Mouse (Mus musculus) hematopoietic stem cell, adult 5-6 weeks (primary cell): ENCODE measurements around the gene Gcnt1. TPM values are rescaled to one million over a fixed set of nuclear protein-coding genes. Genes with fewer than 3 reads are reported as not detected.

Experiments used
- ATAC-seq, 2 experiments: fragments of 125-278 bp in 1 of 2; replicated peaks in 1 of 2; 2 replicates each; pipeline ENCODE4 v1.8.0; 2016 to 2017; ENCODE audit warnings: inconsistent platforms in 2 of 2, mild to moderate bottlenecking in 2 of 2, moderate number of reproducible peaks in 2 of 2, low read depth in 1 of 2, moderate TSS enrichment in 1 of 2; ENCODE audit not compliant: low FRiP score in 2 of 2, poor library complexity in 2 of 2, severe bottlenecking in 2 of 2, insufficient read depth in 1 of 2, low TSS enrichment in 1 of 2
- total RNA-seq: library from RNA; stranded (forward); fragments of 172-1452, 232-1000 nt; gene quantifications from 2 replicates; pipeline ENCODE4 v1.2.3, GENCODE M21; 2017

Gcnt1 gene
- 30.8 and 38.0 TPM in 2 replicates for total RNA-seq

GRCm38 (mm10) chr19:17372701-17373100 is at the start of gene Gcnt1:
Gene Gcnt1, minus strand, starts transcription at chr19:17372844.
- no peak for ATAC-seq

DNA sequence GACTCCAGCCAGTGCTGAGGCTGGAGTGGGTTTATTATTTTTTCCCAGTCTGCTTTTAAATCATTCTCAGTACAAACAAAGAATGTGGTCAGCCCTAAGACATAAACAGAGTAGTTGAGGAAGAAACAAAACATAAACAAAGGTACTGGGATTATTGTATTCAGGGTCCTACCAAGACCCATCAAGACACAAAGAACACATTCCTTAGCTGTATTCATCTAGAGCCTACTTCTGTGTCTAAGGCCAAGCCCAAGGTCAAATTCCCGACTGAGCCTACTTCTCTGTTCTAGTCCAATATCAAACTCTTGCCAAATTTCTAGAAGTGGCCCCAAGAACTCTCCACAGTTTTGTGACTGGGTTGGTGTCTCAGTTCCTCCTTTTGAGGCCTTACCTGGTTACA is 45.2 kb upstream of the Gcnt1 start:
- ATAC-seq: no peak

GRCm38 (mm10) chr19:17412915-17413459 is 40.3 kb upstream of the Gcnt1 start:
- ATAC-seq: no peak

GRCm38 (mm10) chr19:17410465-17411065 is 37.9 kb upstream of the Gcnt1 start:
- ATAC-seq: no peak

DNA sequence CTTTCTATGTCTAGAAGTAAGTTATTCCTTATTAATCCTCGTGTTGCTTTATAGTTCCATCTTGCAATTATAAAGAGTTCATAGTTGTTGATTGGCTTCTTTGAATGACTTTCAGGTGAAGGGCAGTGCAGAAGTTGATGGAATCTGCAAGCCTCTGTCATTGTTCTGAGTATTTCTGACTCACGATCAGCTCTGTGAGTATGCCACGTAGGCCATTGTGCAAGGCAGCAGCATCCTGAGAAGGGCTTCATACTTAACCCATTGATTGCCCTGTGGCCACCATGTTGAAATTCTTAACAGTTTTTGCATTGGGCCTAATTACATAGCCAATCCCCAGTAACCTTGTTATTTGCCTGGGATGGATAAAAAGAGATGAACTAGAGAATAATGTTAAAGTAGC is 36.7 kb upstream of the Gcnt1 start:
- ATAC-seq: no peak

DNA sequence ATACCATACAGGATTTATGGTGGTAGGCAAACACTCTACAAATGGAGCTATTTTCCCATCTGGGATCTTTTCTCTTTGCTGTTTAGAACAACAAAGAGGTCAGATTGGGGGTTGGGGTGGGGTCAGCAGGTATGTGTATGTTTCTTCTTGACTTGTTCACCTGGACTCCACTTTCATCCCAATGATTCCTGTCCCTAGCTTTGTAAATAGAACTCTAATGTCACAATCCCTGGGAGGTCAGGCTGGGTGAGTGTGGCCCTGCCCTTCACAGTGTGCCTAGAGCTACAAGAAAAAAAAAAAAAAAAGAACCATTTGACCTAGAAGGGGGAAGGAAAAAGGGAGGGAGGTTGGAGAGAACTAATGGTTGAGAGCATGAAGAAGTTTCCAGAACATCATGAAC is 35.9 kb upstream of the Gcnt1 start:
- no peak for ATAC-seq

DNA sequence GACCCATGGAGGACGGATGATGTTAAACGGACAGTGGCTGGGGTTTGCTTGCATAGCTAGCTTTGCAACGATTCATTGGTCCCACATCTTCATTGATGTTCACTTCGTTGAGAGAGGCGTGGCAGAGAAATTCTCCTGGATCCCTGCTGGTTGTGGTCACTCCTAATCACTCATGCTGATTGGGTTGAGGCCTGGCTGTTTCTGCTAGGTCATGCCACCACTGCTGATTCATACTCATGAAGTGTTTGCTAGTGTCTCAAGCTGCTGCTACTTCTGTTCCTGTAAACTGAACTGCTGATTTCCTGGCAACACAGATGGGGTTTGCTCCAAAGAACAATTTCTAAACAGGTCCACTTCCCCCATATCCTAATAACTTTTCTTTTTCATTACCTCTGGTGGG is 34.2 kb upstream of the Gcnt1 start:
- no peak for ATAC-seq

DNA sequence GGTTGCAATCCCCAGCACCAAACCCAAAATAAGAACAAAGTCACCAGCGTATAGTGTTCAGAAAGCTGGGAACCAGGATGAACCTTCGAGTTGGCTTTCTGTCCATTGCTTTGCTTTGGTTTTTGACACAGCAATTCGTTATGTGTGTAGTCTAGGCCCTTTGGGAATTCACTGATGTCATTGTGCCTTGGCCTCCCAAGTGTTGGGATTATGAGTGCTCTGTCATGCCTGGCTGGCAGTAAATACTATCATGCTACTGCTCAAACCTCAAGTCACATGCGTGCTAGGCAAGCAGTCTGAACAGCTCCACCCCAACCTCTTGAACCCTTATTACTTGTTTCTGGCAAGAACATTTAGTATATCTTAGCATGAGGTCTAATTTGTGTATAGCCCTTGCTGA is 30.5 kb upstream of the Gcnt1 start:
- no peak for ATAC-seq

DNA sequence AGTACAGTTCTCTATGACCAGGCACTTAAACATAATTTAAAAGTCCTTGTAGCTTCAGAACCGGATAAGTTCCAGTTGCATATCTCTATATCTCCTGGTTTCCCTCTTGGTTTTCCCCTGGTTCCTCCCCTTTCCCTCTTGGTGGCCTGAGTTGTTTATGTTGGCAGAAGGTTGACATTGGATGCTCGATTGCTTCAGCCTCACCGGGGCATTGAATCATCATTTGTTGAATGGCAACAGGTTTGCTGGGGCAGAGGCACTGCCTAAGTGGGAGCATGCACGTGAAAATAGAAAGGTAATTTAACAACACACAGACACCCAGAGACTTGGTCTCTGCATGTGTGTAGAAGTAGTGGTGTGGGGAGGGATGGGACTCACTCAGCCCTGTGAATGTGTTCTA is 27.9 kb upstream of the Gcnt1 start:
- no peak for ATAC-seq

- 0 out of 4 replicates have a peak, but pooled peaks of 1 of the 2 experiments have one; percentile 60 for ATAC-seq
These were observed 27.3 kb upstream of the Gcnt1 start for GRCm38 (mm10) chr19:17399965-17400364.

GRCm38 (mm10) chr19:17397922-17398321 is 25.3 kb upstream of the Gcnt1 start:
- ATAC-seq: no peak

DNA sequence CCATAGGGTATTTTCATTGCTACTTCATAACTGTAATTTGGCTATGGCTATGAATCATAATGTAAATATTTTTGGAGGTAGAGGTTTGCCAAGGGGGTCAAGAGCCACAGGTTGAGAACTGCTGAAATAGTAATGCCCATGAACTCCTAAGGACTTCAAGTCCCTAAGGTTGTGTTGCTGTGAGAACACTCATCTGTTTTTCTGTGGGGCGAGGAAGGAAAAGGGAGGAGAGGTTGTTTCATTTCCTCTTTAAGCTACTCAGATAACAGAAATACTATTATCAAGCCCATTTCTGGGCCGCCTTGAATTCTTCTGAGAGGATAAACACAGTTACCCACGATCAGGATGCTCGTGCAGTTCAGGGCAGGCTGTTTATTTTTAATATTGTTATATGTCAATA is 24.2 kb upstream of the Gcnt1 start:
- ATAC-seq: no peak

DNA sequence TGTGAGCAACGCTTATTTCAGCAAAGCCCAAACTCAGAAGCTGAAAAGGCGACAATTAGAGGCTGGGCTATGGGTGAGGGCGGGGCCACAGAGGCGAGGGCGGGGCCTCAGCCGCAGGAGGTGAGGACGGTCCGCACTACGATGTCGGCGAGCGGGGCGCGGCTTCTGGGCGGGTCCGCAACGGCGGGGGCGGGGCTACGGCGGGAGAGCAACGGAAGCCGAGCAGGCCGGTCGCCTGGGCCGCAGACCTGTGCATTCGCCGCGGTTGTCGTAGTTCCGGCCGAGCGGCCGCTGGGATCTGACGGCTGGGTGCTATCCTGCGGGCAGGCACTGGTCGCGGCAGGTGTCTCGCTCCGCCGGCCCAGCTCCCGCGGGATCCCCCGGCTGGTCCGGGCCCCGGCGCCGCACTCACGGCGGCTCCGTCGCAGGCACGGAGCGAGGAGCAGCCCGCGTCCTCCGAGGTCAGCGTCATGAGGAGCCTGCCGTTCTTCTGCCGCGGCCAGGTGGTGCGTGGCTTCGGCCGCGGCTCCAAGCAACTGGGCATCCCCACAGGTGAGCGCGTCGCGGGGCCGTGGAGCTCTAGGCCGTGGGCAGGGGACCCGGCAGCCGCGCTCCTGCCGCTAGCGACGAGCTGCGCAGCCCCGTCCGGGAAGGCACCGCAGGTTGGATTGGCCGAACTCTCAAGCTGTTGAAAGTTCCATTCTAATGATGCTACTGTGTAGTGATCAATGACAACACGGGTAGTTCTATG is 21.4 kb upstream of the Gcnt1 start, which contains the start of gene Rfk:
Gene Rfk, plus strand, starts transcription at position 203 of the 751 bp plus-strand sequence.
- ATAC-seq: peak; percentile 94 to 97

- ATAC-seq: no peak
These were observed 20.2 kb upstream of the Gcnt1 start for GRCm38 (mm10) chr19:17392866-17393265.

- ATAC-seq: peak; percentile 44 to 49; a peak in 3 of 4 replicates
These were observed 15.8 kb upstream of the Gcnt1 start for GRCm38 (mm10) chr19:17388404-17388803.

- no peak for ATAC-seq
These were observed 13.8 kb upstream of the Gcnt1 start for GRCm38 (mm10) chr19:17386424-17386823.

GRCm38 (mm10) chr19:17385426-17385825 is 12.8 kb upstream of the Gcnt1 start:
- ATAC-seq: no peak

GRCm38 (mm10) chr19:17385022-17385421 is 12.4 kb upstream of the Gcnt1 start:
- ATAC-seq: no peak
